Mouse (Mus musculus) small intestine, adult 2 months (tissue): ENCODE data around the gene Mfn1.

Source experiments
- CTCF ChIP-seq: fragments of 200-500 bp; IDR thresholded peaks from 2 replicates; pipeline ENCODE4 v1.5.1; 2012; ENCODE audit warnings: low read depth, mild to moderate bottlenecking, control low read depth, inconsistent platforms, low read length, moderate library complexity, mixed read lengths; ENCODE audit not compliant: insufficient replicate concordance, insufficient read length; ENCODE audit errors: extremely low read depth
- POLR2A ChIP-seq: fragments of 200-500 bp; IDR thresholded peaks from 2 replicates; pipeline ENCODE4 v1.6.1; 2012; ENCODE audit warnings: low read depth, mild to moderate bottlenecking, control low read depth, inconsistent platforms, low read length, moderate library complexity

GRCm38 (mm10) chr3:32599328-32599727 lies 70.1 kb downstream of the Mfn1 start:
- TF ChIP-seq CTCF = no peak
- no peak for TF ChIP-seq POLR2A
